Mouse (Mus musculus) lung, adult 2 months (tissue): Measurements from ENCODE around the gene 1700010I14Rik.

Source experiments
- CTCF ChIP-seq: fragments of 200-500 bp; IDR thresholded peaks from 2 replicates; pipeline ENCODE4 v1.5.1; 2011; ENCODE audit warnings: mild to moderate bottlenecking, low read length, control low read depth; ENCODE audit not compliant: insufficient read depth
- POLR2A ChIP-seq: fragments of 200-500 bp; IDR thresholded peaks from 2 replicates; pipeline ENCODE4 v1.6.1; 2011; ENCODE audit warnings: low read depth, mild to moderate bottlenecking, control low read depth, low read length, borderline replicate concordance; ENCODE audit errors: extremely low read depth

DNA sequence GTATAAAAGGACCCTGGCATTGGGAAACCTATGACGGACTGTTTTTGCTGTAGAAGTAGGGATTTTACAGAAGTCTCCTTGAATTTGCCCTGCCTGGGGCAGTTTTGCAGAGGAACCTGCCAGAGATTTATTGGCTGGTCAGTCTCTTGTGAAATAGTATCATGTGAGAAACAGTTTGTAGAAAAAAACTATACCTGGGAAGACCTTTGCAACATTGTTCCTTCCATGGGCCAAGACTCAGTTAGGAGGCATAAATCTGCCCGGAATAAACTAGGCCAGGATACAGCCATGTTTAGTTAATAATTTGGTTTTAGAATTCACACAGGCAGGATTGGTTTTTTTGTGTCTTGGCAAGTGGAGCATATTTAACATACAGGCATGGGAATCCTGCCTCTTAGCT lies 4.6 kb upstream of the 1700010I14Rik start:
- TF ChIP-seq POLR2A (no peak), CTCF (no peak)
